Mouse (Mus musculus): ENCODE data around the gene Nfrkb. TPM values are rescaled to one million over a fixed set of nuclear protein-coding genes. Genes with fewer than 3 reads are reported as not detected.

The Nfrkb gene
- polyA plus RNA-seq (2012; rRNA removed) = 12.9 and 14.2 TPM in 2 replicates

DNA sequence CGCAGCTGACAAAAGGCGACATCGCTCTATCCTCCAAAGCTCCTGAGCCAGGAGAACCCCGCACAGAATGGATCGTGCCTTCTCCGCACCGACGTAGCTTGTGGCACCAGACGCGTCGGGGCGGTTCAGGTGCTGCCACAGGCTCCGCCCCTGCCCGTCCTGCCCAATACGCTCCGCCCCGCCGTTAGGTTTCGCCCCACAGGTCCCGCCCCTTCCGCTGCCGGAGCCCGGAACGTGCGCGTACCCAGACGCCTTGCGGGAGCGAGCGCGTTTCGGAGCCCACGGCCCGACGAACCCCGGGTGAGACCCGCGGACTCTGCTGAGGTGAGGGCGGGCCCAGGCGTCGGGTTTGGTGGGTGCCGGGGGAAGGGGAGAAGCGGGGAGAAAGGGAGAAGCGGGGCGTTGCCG is at the start of gene Nfrkb:
Gene Nfrkb, plus strand, starts transcription at position 246 of the 408 bp plus-strand sequence.

DNA sequence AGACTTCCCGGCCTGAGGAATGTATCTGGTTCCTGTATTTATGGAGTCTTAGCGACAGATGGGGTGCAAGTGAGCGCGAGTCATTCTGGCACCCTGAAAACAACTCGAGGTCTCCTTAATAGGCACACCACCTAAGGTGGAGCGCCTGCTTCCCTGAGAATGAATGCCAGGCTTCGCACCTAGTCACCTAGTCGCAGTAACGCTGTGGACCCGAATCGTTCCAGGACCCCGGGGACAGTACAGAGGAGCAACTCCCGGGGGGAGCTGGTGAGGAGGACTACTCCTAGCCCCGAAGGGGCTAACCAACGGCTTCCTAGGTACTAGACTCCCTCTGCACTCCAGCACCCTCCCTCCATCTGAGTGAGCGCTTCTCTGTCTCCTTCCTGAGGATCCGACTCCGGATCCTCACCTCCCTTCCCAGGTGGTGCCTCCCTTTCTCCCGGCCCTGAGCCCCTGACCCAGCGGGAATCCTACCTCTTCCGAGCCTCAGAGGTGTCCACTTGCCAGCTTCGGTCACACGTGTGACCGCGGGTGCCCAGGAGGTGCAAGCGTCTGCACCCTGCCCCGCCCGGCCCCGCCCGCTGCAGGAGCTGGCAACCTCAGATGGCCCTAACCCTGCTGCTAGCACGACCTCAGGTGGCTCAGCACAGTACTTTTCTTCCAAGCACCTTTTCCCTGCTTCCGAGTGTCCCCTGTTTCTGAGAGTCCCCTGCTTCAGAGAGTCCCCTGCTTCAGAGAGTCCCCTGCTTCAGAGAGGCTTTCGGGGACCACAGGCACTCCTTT is 77.9 kb downstream of the Nfrkb start, which contains the start of gene Tmem45b:
Gene Tmem45b, minus strand, starts transcription at position 771 of the 783 bp plus-strand sequence.

Other genes starting within 250 kb of the Nfrkb start
- gene Aplp2, start 174.4 kb upstream of the Nfrkb start, polyA plus RNA-seq (2012; rRNA removed) = 179 and 209 TPM in 2 replicates
- gene Prdm10, start 105.7 kb upstream of the Nfrkb start, polyA plus RNA-seq (2012; rRNA removed) = 9.7 and 11.6 TPM in 2 replicates
- 341 and 514 TPM in 2 replicates for gene Tmem45b, start 78.3 kb downstream of the Nfrkb start, polyA plus RNA-seq (2012; rRNA removed)